Mouse (Mus musculus) kidney, adult 9 months (tissue): ENCODE data around the gene Tmem213.

Experiments used
- DNase-seq: peaks from one replicate; pipeline ENCODE4 v3.0.0; 2022

Gene Tmem213

GRCm38 (mm10) chr6:38118341-38118740, 9.3 kb downstream of the Tmem213 start:
- no peak for DNase-seq

GRCm38 (mm10) chr6:38120681-38121371, 11.8 kb downstream of the Tmem213 start:
- peak; percentile 88 for DNase-seq

GRCm38 (mm10) chr6:38121843-38122242, 12.8 kb downstream of the Tmem213 start:
- peak; percentile 49 for DNase-seq

GRCm38 (mm10) chr6:38122791-38123190, 13.7 kb downstream of the Tmem213 start:
- peak; percentile 84 for DNase-seq

GRCm38 (mm10) chr6:38123471-38124206, 14.6 kb downstream of the Tmem213 start:
- peak; percentile 63 for DNase-seq

- DNase-seq: peak; percentile 98
These were observed 15.3 kb downstream of the Tmem213 start, which contains the start of gene Atp6v0a4 for GRCm38 (mm10) chr6:38124207-38124835. Gene Atp6v0a4, minus strand, starts transcription at chr6:38124586.

- DNase-seq: no peak
These were observed 15.8 kb downstream of the Tmem213 start for GRCm38 (mm10) chr6:38124882-38125281.

- peak; percentile 77 for DNase-seq
These were observed 16.4 kb downstream of the Tmem213 start for GRCm38 (mm10) chr6:38125462-38125861.

- DNase-seq: peak; percentile 44
These were observed 19.1 kb downstream of the Tmem213 start for GRCm38 (mm10) chr6:38128115-38128514.

GRCm38 (mm10) chr6:38129883-38130282, 20.8 kb downstream of the Tmem213 start:
- DNase-seq: no peak

- DNase-seq: peak; percentile 63
These were observed 22.8 kb downstream of the Tmem213 start for GRCm38 (mm10) chr6:38131801-38132231.

GRCm38 (mm10) chr6:38134806-38135559, 25.9 kb downstream of the Tmem213 start:
- DNase-seq: peak; percentile 49

- DNase-seq: no peak
These were observed 30.0 kb downstream of the Tmem213 start for GRCm38 (mm10) chr6:38139086-38139485.

GRCm38 (mm10) chr6:38140402-38140801, 31.3 kb downstream of the Tmem213 start:
- peak; percentile 77 for DNase-seq

GRCm38 (mm10) chr6:38144161-38144998, 35.3 kb downstream of the Tmem213 start:
- DNase-seq: peak; percentile 89

GRCm38 (mm10) chr6:38145463-38146065, 36.5 kb downstream of the Tmem213 start:
- peak; percentile 72 for DNase-seq

- DNase-seq: peak; percentile 79
These were observed 38.2 kb downstream of the Tmem213 start for GRCm38 (mm10) chr6:38147301-38147700.

GRCm38 (mm10) chr6:38148626-38149025, 39.6 kb downstream of the Tmem213 start:
- no peak for DNase-seq

- DNase-seq: no peak
These were observed 40.4 kb downstream of the Tmem213 start for GRCm38 (mm10) chr6:38149483-38149882.

GRCm38 (mm10) chr6:38152305-38152704, 43.2 kb downstream of the Tmem213 start:
- no peak for DNase-seq

GRCm38 (mm10) chr6:38156204-38156603, 47.1 kb downstream of the Tmem213 start:
- DNase-seq: no peak
